Mouse (Mus musculus): Measurements from ENCODE around the gene Fam214a. TPM values are rescaled to one million over a fixed set of nuclear protein-coding genes. Genes with fewer than 3 reads are reported as not detected.

The Fam214a gene
- polyA plus RNA-seq, 1 experiment from 2014 or later: 7.7 TPM

GRCm38 (mm10) chr9:74954387-74954786, 1.7 kb downstream of the Fam214a start:
- peaks cover 4% of the 10 kb centered on the region; the same call in 1 of the 2 replicates for H3K36me3 ChIP-seq
- 89% methylated on average over 2 of the region's 2 CpGs for WGBS
- H3K27me3 ChIP-seq (ENCODE audit: low read depth, poor library complexity, severe bottlenecking): no peaks in the 10 kb centered on the region
- no peak overlapping the region for H3K27ac ChIP-seq (replicated peaks)
- H3K4me1 ChIP-seq: peaks cover 20% of the 10 kb centered on the region
- no peak overlapping the region; the same call in 1 of the 2 replicates for H3K4me3 ChIP-seq
- peaks cover 3% of the 10 kb centered on the region; the same call in 1 of the 2 replicates for H3K9me3 ChIP-seq (replicated peaks)
- no peak for DNase-seq (ENCODE audit: low spot score)

GRCm38 (mm10) chr9:74960630-74961029, 7.9 kb downstream of the Fam214a start:
- peaks cover 21% of the 10 kb centered on the region for H3K4me1 ChIP-seq
- peaks cover 4% of the 10 kb centered on the region; the same call in 1 of the 2 replicates for H3K36me3 ChIP-seq
- H3K9me3 ChIP-seq (replicated peaks): peaks cover 3% of the 10 kb centered on the region; the same call in 1 of the 2 replicates
- DNase-seq (ENCODE audit: low spot score): no peak
- WGBS: 60% methylated on average over 6 of the region's 6 CpGs
- peak overlapping the region; percentile 79 for H3K27ac ChIP-seq (replicated peaks)
- H3K4me3 ChIP-seq: no peak overlapping the region
- H3K27me3 ChIP-seq (ENCODE audit: low read depth, poor library complexity, severe bottlenecking): no peaks in the 10 kb centered on the region

DNA sequence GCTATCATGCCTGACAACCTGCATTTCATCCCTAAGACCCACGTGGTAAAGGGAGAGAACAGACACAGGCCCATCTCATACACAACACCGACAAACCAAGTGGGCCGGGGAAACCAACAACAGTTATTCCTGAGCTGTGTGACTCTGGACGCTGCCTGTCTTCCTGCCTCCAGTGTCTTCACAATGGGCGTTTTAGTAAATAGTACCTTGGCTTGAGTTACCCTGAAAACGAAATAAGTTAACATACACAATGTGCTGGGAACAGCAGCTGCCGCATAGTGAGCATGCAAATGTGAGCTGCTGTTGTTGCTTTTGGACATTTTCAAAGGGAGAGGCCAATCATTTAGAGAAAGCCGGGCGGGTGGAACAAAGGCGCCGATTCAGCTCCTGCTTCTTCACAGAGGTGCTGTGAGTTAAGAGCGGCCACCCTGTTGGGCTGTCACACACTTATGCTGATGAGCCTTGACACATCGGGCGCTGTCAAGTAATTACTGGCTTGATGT, 8.4 kb downstream of the Fam214a start:
- WGBS: 5% methylated on average over 14 of the region's 14 CpGs
- no peaks in the 10 kb centered on the region for H3K27me3 ChIP-seq (ENCODE audit: low read depth, poor library complexity, severe bottlenecking)
- DNase-seq (ENCODE audit: low spot score): peak; percentile 53
- H3K9me3 ChIP-seq (replicated peaks): peaks cover 1% of the 10 kb centered on the region; the same call in 1 of the 2 replicates
- H3K27ac ChIP-seq (replicated peaks): peak overlapping the region; percentile 79
- H3K4me1 ChIP-seq: peaks cover 21% of the 10 kb centered on the region
- H3K4me3 ChIP-seq: peak overlapping the region; percentile 31
- H3K36me3 ChIP-seq: peaks cover 2% of the 10 kb centered on the region; the same call in 1 of the 2 replicates

DNA sequence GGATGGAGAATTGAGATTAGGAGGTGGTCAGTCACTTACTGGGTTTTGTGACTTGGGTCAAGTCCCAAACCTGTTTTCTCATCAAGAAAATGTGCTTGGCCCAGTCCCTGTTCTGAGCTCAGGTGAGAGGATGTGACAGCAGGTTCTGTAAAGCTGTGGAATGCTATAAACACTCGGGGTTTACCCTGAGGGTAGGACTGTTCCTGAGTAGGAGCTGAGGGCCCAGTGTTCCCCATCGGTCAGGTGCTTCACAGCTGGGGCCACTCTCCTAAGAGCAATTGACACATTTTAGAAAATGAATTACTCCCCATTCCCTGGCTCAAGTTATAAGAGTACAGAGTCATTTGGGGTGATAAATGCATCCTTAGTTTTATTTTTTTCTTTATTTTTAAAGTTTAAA, 11.3 kb downstream of the Fam214a start:
- no peaks in the 10 kb centered on the region for H3K36me3 ChIP-seq
- no peak overlapping the region for H3K27ac ChIP-seq (replicated peaks)
- no peak overlapping the region for H3K4me3 ChIP-seq
- DNase-seq (ENCODE audit: low spot score): no peak
- H3K9me3 ChIP-seq (replicated peaks): no peaks in the 10 kb centered on the region
- peaks cover 21% of the 10 kb centered on the region for H3K4me1 ChIP-seq
- WGBS: 75% methylated on average over 2 of the region's 2 CpGs
- H3K27me3 ChIP-seq (ENCODE audit: low read depth, poor library complexity, severe bottlenecking): no peaks in the 10 kb centered on the region

DNA sequence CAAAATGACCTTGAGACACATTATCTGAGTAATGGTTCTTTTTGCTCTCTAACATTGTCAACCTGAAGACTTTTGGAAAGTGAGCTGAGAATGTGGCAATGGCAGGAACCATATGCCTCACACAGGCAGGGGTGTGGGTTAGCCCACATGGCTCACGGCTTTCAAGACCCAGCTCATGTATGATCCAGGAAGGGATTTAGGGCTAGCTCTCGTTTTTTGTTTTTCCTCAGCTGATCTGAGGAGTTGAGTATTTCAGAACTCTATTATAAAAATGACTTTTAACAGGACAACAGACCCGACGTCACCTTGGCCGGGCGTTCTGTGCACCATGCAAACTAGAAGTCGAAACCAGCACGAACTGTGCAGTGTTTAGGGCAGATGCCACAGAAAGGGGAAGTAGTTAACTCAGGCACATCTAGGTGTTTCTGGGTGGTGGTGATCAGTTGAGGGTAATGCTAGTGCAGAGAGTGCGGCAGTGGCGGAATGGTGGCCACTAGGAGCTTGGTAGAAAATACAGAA, 12.2 kb downstream of the Fam214a start:
- Histone ChIP-seq H3K27ac (replicated peaks) (no peak overlapping the region), H3K36me3 (no peaks in the 10 kb centered on the region), H3K27me3 (ENCODE audit: low read depth, poor library complexity, severe bottlenecking) (no peaks in the 10 kb centered on the region), H3K9me3 (replicated peaks) (no peaks in the 10 kb centered on the region), H3K4me3 (no peak overlapping the region), H3K4me1 (peaks cover 17% of the 10 kb centered on the region)
- WGBS: 91% methylated on average over 10 of the region's 10 CpGs
- DNase-seq (ENCODE audit: low spot score): no peak

DNA sequence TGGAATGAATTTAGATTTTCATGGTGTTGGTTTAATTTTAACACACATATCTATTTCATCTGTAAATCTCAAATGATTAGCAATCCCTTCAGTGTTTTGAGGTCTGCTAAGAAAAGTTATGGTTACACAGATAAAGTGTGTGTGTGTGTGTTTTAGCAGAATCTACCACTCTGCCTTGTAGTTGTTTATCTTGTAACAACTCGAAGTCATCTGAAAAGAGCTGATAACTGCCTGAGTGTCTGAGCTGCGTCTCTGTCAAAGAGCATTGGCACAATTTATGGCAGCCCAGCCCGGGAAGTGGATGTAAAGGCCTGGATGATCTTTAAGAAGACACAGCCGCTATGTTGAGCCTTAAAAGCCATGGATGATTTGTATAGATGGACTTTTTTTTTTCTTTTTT, 13.5 kb downstream of the Fam214a start:
- 85% methylated on average over 4 of the region's 4 CpGs for WGBS
- no peak for DNase-seq (ENCODE audit: low spot score)

DNA sequence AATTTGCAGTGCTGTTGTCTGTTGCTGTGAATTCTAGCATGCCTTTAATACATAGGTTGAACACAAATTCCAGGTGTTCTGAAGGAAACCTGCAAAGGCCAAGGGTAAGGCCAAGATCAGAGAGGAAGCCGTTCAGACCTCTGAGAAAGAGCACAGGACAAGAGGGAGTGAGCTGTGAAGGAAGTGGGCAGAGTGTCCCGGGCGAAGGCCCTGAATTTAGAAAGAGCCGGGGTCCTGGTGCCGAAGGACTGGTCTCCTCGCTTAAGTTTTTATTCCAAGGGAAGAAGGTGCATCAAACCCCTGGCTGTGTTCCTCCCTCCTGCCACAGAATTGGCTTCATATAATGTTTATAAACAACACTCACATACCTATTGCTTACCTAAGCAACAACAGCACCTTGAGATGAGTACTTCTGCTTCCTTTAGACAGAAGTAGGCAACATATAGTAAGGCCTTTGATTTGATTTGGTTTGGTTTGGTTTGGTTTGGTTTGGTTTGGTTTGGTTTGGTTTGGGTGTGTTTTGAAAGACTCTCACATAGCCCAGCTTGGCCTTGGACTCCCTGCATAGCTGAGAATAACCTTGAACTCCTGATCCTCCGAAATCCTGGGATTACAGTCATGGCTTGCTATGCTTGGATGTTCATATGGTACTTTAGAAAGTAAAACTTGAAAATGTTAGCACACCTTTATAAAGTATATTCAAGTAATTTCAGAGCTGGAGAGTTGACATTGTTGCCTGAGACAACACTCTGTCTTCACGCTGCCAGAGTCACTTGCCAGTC, 16.2 kb downstream of the Fam214a start:
- Histone ChIP-seq H3K36me3 (no peaks in the 10 kb centered on the region), H3K4me1 (0 out of 2 replicates have a peak, but pooled peaks cover 2% of the 10 kb centered on the region), H3K27me3 (ENCODE audit: low read depth, poor library complexity, severe bottlenecking) (no peaks in the 10 kb centered on the region), H3K9me3 (replicated peaks) (no peaks in the 10 kb centered on the region), H3K4me3 (no peak overlapping the region), H3K27ac (replicated peaks) (no peak overlapping the region)
- 89% methylated on average over 8 of the region's 8 CpGs for WGBS
- DNase-seq (ENCODE audit: low spot score): no peak

More for the DNA sequence above, 13.5 kb downstream of the Fam214a start:
- Histone ChIP-seq H3K36me3 (no peaks in the 10 kb centered on the region), H3K27ac (replicated peaks) (no peak overlapping the region), H3K9me3 (replicated peaks) (no peaks in the 10 kb centered on the region), H3K4me1 (peaks cover 6% of the 10 kb centered on the region), H3K27me3 (ENCODE audit: low read depth, poor library complexity, severe bottlenecking) (no peaks in the 10 kb centered on the region), H3K4me3 (no peak overlapping the region)

- Histone ChIP-seq H3K9me3 (replicated peaks) (no peaks in the 10 kb centered on the region), H3K27ac (replicated peaks) (no peak overlapping the region), H3K4me3 (no peak overlapping the region), H3K27me3 (ENCODE audit: low read depth, poor library complexity, severe bottlenecking) (no peaks in the 10 kb centered on the region), H3K4me1 (peaks cover 17% of the 10 kb centered on the region), H3K36me3 (no peaks in the 10 kb centered on the region)
- 92% methylated on average over 1 of the region's 1 CpGs for WGBS
- no peak for DNase-seq (ENCODE audit: low spot score)
These were observed 17.9 kb downstream of the Fam214a start for GRCm38 (mm10) chr9:74970591-74970990.

DNA sequence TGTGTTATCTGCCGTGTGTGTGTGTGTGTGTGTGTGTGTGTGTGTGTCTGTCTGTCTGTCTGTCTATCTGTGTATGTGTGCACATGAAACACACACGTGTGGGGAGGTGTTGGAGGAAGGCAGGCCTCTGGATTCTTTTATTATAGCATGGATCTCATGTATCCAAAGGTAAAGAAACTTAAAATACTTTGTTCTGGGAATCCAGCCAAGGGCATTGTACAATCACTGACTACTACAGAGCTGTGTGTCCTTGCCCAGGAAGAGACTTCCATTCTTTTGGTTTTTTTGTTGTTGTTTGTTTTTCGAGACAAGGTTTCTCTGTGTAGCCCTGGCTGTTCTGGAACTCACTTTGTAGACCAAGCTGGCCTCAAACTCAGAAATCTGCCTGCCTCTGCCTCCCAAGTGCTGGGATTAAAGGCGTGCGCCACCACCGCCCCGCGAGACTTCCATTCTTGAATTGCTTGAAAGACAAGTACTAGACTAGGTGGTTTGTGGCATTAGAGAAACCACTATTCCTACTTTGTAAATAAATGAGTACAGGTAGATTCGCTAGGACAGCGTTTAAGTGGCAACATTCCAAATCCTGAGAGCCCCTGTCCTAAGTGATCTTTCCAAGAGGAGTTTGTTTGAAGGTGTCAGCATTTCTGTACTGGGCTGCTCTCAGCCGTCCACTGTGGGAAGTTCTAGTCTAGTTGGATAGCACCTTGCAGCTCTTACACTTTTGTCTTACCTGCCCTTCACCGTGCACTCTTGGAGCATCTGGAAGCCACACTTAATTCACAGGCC, 18.7 kb downstream of the Fam214a start:
- WGBS: 89% methylated on average over 12 of the region's 12 CpGs
- Histone ChIP-seq H3K27ac (replicated peaks) (no peak overlapping the region), H3K27me3 (ENCODE audit: low read depth, poor library complexity, severe bottlenecking) (no peaks in the 10 kb centered on the region), H3K36me3 (no peaks in the 10 kb centered on the region), H3K4me3 (no peak overlapping the region), H3K9me3 (replicated peaks) (no peaks in the 10 kb centered on the region), H3K4me1 (peaks cover 25% of the 10 kb centered on the region)
- no peak for DNase-seq (ENCODE audit: low spot score)

DNA sequence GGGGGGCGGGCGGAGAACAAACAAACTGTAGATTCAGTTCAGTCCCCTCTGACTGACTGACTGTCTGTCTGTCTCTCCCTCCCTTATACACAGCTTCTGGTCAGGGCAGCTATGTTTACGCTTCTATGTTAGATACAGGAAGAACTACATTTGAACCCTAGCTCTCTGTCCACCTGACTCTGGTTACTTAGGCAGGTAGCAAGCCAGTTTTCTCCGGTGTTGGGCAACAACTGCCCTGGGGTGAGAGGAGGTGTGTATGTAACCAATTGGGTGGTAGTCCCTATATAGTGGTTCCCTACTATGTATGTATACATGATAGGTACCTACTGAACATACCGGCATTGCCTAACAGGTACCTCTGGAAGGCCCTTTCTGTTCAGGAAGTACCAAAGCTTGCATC, 20.1 kb downstream of the Fam214a start:
- Histone ChIP-seq H3K27me3 (ENCODE audit: low read depth, poor library complexity, severe bottlenecking) (no peaks in the 10 kb centered on the region), H3K9me3 (replicated peaks) (no peaks in the 10 kb centered on the region), H3K4me3 (no peak overlapping the region), H3K4me1 (peaks cover 33% of the 10 kb centered on the region), H3K27ac (replicated peaks) (no peak overlapping the region), H3K36me3 (no peaks in the 10 kb centered on the region)
- WGBS: 94% methylated on average over 5 of the region's 5 CpGs
- DNase-seq (ENCODE audit: low spot score): no peak

DNA sequence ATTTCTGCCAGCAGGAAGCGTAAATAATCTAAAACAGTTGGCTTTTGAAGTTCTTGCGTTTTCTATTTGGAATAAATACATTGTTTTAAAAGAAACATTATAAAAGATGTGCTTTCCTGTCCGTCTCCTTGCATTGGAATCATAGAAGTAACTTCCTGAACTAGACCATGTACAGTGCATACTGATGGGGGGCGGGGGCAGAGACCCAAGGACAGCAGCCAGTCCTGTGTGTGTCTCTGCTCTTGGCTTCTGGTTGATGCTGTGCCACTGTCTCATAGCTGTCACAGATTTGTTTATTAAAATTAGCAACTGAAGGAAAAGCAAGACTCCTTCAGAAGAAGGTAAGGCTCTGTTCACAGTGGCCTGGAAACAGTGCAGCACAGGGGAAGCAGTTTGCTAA, 20.5 kb downstream of the Fam214a start:
- DNase-seq (ENCODE audit: low spot score): no peak

DNA sequence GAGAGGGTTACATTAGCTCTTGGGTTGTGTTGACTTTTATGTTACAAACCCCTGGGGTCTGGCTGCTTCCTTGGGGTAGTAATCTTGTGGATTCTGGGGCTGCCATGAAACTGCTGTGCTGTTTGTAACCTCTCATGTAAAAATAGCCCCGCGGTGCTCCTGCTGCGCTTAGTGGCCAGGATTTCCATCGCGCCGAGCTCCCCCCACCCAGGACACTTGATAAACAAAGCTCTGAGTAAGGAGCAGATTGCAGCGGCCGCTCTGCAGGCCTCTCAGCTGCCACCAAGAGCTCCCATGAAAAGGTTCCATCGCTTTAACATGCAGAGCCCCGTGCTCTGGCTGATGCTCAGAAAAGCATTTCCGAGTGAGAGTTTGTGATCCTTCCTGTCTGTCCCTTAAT, 22.1 kb downstream of the Fam214a start:
- Histone ChIP-seq H3K4me3 (peak overlapping the region; percentile 26; the same call in 1 of the 2 replicates), H3K36me3 (no peaks in the 10 kb centered on the region), H3K27me3 (ENCODE audit: low read depth, poor library complexity, severe bottlenecking) (no peaks in the 10 kb centered on the region), H3K27ac (replicated peaks) (peak overlapping the region; percentile 71), H3K4me1 (peaks cover 37% of the 10 kb centered on the region), H3K9me3 (replicated peaks) (no peaks in the 10 kb centered on the region)
- 2% methylated on average over 11 of the region's 11 CpGs for WGBS
- peak; percentile 48 for DNase-seq (ENCODE audit: low spot score)

More for the DNA sequence above, 20.5 kb downstream of the Fam214a start:
- 90% methylated on average over 4 of the region's 4 CpGs for WGBS
- H3K27ac ChIP-seq (replicated peaks): no peak overlapping the region
- H3K9me3 ChIP-seq (replicated peaks): no peaks in the 10 kb centered on the region
- no peaks in the 10 kb centered on the region for H3K27me3 ChIP-seq (ENCODE audit: low read depth, poor library complexity, severe bottlenecking)
- no peak overlapping the region for H3K4me3 ChIP-seq
- peaks cover 37% of the 10 kb centered on the region for H3K4me1 ChIP-seq
- no peaks in the 10 kb centered on the region for H3K36me3 ChIP-seq
